Mouse (Mus musculus) hindbrain, embryonic 16.5 days (tissue): ENCODE measurements around the gene Tlx2. TPM values are rescaled to one million over a fixed set of nuclear protein-coding genes. Genes with fewer than 3 reads are reported as not detected.

Source experiments
- ATAC-seq: fragments of 200-750 bp; cut with Nextera tagmentation; 2 replicates; pipeline ENCODE4 v1.8.0; 2017; ENCODE audit warnings: moderate TSS enrichment, moderate library complexity
- H3K27ac ChIP-seq: fragments of 300-500 bp; sonication (generic); 2 replicates; pipeline ENCODE4 v1.5.1; 2014; ENCODE audit warnings: low read depth, mild to moderate bottlenecking, control low read depth, low read length, moderate library complexity
- H3K27me3 ChIP-seq: fragments of 300-500 bp; sonication (generic); replicated peaks from 2 replicates; pipeline ENCODE4 v1.6.1; 2014; ENCODE audit warnings: low read length; ENCODE audit not compliant: control insufficient read depth, insufficient read depth
- H3K36me3 ChIP-seq: fragments of 300-500 bp; sonication (generic); 2 replicates; pipeline ENCODE4 v1.6.1; 2014; ENCODE audit warnings: mild to moderate bottlenecking, low read length, moderate library complexity, mixed read lengths; ENCODE audit not compliant: control insufficient read depth, insufficient read depth
- H3K4me1 ChIP-seq: fragments of 300-500 bp; sonication (generic); 2 replicates; pipeline ENCODE4 v1.6.1; 2014; ENCODE audit warnings: low read depth, low read length; ENCODE audit not compliant: control insufficient read depth, insufficient read depth
- H3K4me2 ChIP-seq: fragments of 300-500 bp; sonication (generic); 2 replicates; pipeline ENCODE4 v1.6.1; 2014; ENCODE audit warnings: mild to moderate bottlenecking, low read length, control low read depth, moderate library complexity
- H3K4me3 ChIP-seq: fragments of 300-500 bp; sonication (generic); 2 replicates; pipeline ENCODE4 v1.5.1; 2014; ENCODE audit warnings: mild to moderate bottlenecking, low read length, control low read depth, moderate library complexity
- H3K9ac ChIP-seq: fragments of 300-500 bp; sonication (generic); 2 replicates; pipeline ENCODE4 v1.6.1; 2014; ENCODE audit warnings: low read depth, mild to moderate bottlenecking, control low read depth, low read length, moderate library complexity
- H3K9me3 ChIP-seq: fragments of 300-500 bp; sonication (generic); 2 replicates; pipeline ENCODE4 v1.6.1; 2014; ENCODE audit warnings: mild to moderate bottlenecking, low read length, moderate library complexity; ENCODE audit not compliant: control insufficient read depth
- WGBS: fragments of 180-500 bp; shearing (Covaris S2); extraction: QIAGEN DNeasy Blood & Tissue Kit; methylation state at CpG from one replicate; pipeline ENCODE4 v1.1.7; 2014; 5-methylcytosine and 5-hydroxymethylcytosine counted together
- microRNA counts: library from miRNA; unstranded; fragments of <30 nt; microRNA quantifications from one replicate; lab custom pipeline; 2016
- microRNA-seq: library from miRNA; unstranded; fragments of <30 nt; microRNA quantifications from one replicate; pipeline ENCODE4, GENCODE M21; 2017
- polyA plus RNA-seq: library from polyadenylated mRNA; unstranded; fragments of >200 nt; fragmentation: Nextera tagmentation; extraction: Ambion mirVana; gene quantifications from 2 replicates; pipeline ENCODE4 v1.2.1, GENCODE M21; 2015

Gene Tlx2
- polyA plus RNA-seq, 1 experiment from 2014 or later, result 0.16 TPM

GRCm38 (mm10) chr6:83023786-83024185 lies 46.3 kb downstream of the Tlx2 start:
- no peak for ATAC-seq
- WGBS, result 87% methylated on average over 2 of the region's 2 CpGs
- Histone ChIP-seq H3K9me3 (no peaks in the 10 kb centered on the region), H3K4me2 (no peak overlapping the region), H3K4me1 (no peaks in the 10 kb centered on the region), H3K27ac (no peak overlapping the region), H3K9ac (no peak overlapping the region), H3K36me3 (no peaks in the 10 kb centered on the region), H3K27me3 (no peaks in the 10 kb centered on the region), H3K4me3 (no peak overlapping the region)

- Histone ChIP-seq H3K4me2 (no peak overlapping the region), H3K4me1 (no peaks in the 10 kb centered on the region), H3K27me3 (no peaks in the 10 kb centered on the region), H3K4me3 (no peak overlapping the region), H3K36me3 (no peaks in the 10 kb centered on the region), H3K9me3 (no peaks in the 10 kb centered on the region), H3K27ac (no peak overlapping the region), H3K9ac (no peak overlapping the region)
- 89% methylated on average over 9 of the region's 9 CpGs for WGBS
- ATAC-seq, result no peak
Measured at GRCm38 (mm10) chr6:83023008-83023407, 47.1 kb downstream of the Tlx2 start.

GRCm38 (mm10) chr6:83020836-83021593 lies 49.1 kb downstream of the Tlx2 start:
- WGBS, result 83% methylated on average over 4 of the region's 4 CpGs
- no peak for ATAC-seq
- H3K4me1 ChIP-seq, result no peaks in the 10 kb centered on the region

GRCm38 (mm10) chr6:83020121-83020520 lies 50.0 kb downstream of the Tlx2 start:
- no peaks in the 10 kb centered on the region for H3K4me1 ChIP-seq
- H3K27me3 ChIP-seq, result no peaks in the 10 kb centered on the region
- no peaks in the 10 kb centered on the region for H3K9me3 ChIP-seq
- no peak overlapping the region for H3K4me2 ChIP-seq
- no peak overlapping the region for H3K9ac ChIP-seq
- no peak overlapping the region for H3K27ac ChIP-seq
- no peak for ATAC-seq
- H3K36me3 ChIP-seq, result no peaks in the 10 kb centered on the region
- WGBS, result 90% methylated on average over 6 of the region's 6 CpGs
- H3K4me3 ChIP-seq, result no peak overlapping the region

More at GRCm38 (mm10) chr6:83020836-83021593, 49.1 kb downstream of the Tlx2 start:
- no peak overlapping the region for H3K27ac ChIP-seq
- no peaks in the 10 kb centered on the region for H3K36me3 ChIP-seq
- H3K4me3 ChIP-seq, result no peak overlapping the region
- H3K9me3 ChIP-seq, result no peaks in the 10 kb centered on the region
- H3K27me3 ChIP-seq, result no peaks in the 10 kb centered on the region
- no peak overlapping the region for H3K9ac ChIP-seq
- H3K4me2 ChIP-seq, result no peak overlapping the region

- no peak overlapping the region for H3K27ac ChIP-seq
- no peak overlapping the region for H3K9ac ChIP-seq
- no peaks in the 10 kb centered on the region for H3K9me3 ChIP-seq
- H3K36me3 ChIP-seq, result no peaks in the 10 kb centered on the region
- no peak for ATAC-seq
- H3K4me3 ChIP-seq, result no peak overlapping the region
- no peak overlapping the region for H3K4me2 ChIP-seq
- WGBS, result 75% methylated on average over 3 of the region's 3 CpGs
- H3K27me3 ChIP-seq, result no peaks in the 10 kb centered on the region
- no peaks in the 10 kb centered on the region for H3K4me1 ChIP-seq
Measured at GRCm38 (mm10) chr6:83019044-83019443, 51.0 kb downstream of the Tlx2 start.

MicroRNAs within 50 kb of the gene (microRNA counts, 519-probe panel; counts per million panel counts)
- 1,875 counts per million, percentile 22 among the panel's probes with 10 or more counts for microRNA mmu-miR-3470a+mmu-miR-3470b (lab: Ali Mortazavi, UCI)

Small RNAs within 50 kb of the gene (microRNA-seq; reads per million reads assigned to microRNA genes)
- gene Mir3470a (not detected), gene Mir7040 (not detected)

Other genes starting within 250 kb of the Tlx2 start
- 21.9 and 24.8 TPM in 2 replicates for gene Sema4f, start 130.5 kb downstream of the Tlx2 start, polyA plus RNA-seq
- 0.41 TPM in 1 of 2 replicates, not detected in the other for gene M1ap, start 123.4 kb downstream of the Tlx2 start, polyA plus RNA-seq
- gene Dok1, start 36.8 kb downstream of the Tlx2 start, polyA plus RNA-seq, result 2.1 and 2.2 TPM in 2 replicates
- 7.1 and 8.5 TPM in 2 replicates for gene Loxl3, start 36.1 kb downstream of the Tlx2 start, polyA plus RNA-seq
- gene Aup1, start 15.8 kb downstream of the Tlx2 start, polyA plus RNA-seq, result 179 and 193 TPM in 2 replicates
- gene Htra2, start 15.0 kb downstream of the Tlx2 start, polyA plus RNA-seq, result 85.6 and 88.5 TPM in 2 replicates
- 0.28 and 0.71 TPM in 2 replicates for gene Dqx1, start 12.4 kb downstream of the Tlx2 start, polyA plus RNA-seq
- gene Pcgf1, start 7.6 kb upstream of the Tlx2 start, polyA plus RNA-seq, result 45.2 and 48.8 TPM in 2 replicates
- gene Lbx2, start 16.1 kb upstream of the Tlx2 start, polyA plus RNA-seq, result not detected in 2 replicates
- 4.2 and 6.1 TPM in 2 replicates for gene Ccdc142, start 31.3 kb upstream of the Tlx2 start, polyA plus RNA-seq
- 4.9 TPM in 2 replicates for gene Gm42688, start 31.3 kb upstream of the Tlx2 start, polyA plus RNA-seq
- 107 and 117 TPM in 2 replicates for gene Mrpl53, start 38.7 kb upstream of the Tlx2 start, polyA plus RNA-seq
- gene Mogs, start 45.2 kb upstream of the Tlx2 start, polyA plus RNA-seq, result 6.4 and 21.1 TPM in 2 replicates
- 146 and 148 TPM in 2 replicates for gene Wbp1, start 51.3 kb upstream of the Tlx2 start, polyA plus RNA-seq
- 13.5 and 14.7 TPM in 2 replicates for gene Ino80b, start 55.1 kb upstream of the Tlx2 start, polyA plus RNA-seq
- 18.9 and 20.3 TPM in 2 replicates for gene Rtkn, start 65.2 kb upstream of the Tlx2 start, polyA plus RNA-seq
- gene Wdr54, start 86.1 kb upstream of the Tlx2 start, polyA plus RNA-seq, result 19.3 and 21.1 TPM in 2 replicates
- 11.0 and 12.9 TPM in 2 replicates for gene 1700003E16Rik, start 86.1 kb upstream of the Tlx2 start, polyA plus RNA-seq
- 155 and 167 TPM in 2 replicates for gene Dctn1, start 95.6 kb upstream of the Tlx2 start, polyA plus RNA-seq
- gene Slc4a5, start 149.5 kb upstream of the Tlx2 start, polyA plus RNA-seq, result 2.5 and 2.8 TPM in 2 replicates